Mouse (Mus musculus) thymus, adult 2 months (tissue): Measurements from ENCODE around the gene Hist1h2bj.

Experiments used
- CTCF ChIP-seq: fragments of 200-500 bp; IDR thresholded peaks from 2 replicates; pipeline ENCODE4 v1.5.1; 2012; ENCODE audit warnings: mild to moderate bottlenecking, control low read depth, low read length, moderate library complexity, borderline replicate concordance; ENCODE audit not compliant: control insufficient read depth, poor library complexity, insufficient read depth; ENCODE audit errors: extremely low read depth
- POLR2A ChIP-seq: fragments of 200-500 bp; IDR thresholded peaks from 2 replicates; pipeline ENCODE4 v1.6.1; 2012; ENCODE audit warnings: mild to moderate bottlenecking, low read length, control low read depth, moderate library complexity; ENCODE audit not compliant: control insufficient read depth, poor library complexity, insufficient read depth; ENCODE audit errors: extremely low read depth

- TF ChIP-seq CTCF (no peak), POLR2A (no peak)
Observed at GRCm38 (mm10) chr13:22008707-22009106, 34.3 kb upstream of the Hist1h2bj start.
